In genomic region chr11:118161240-118161639, GRCm38 (mm10) we compare ENCODE assay signal across 14 mouse cellular contexts. TPM values are rescaled to one million over a fixed set of nuclear protein-coding genes. Genes with fewer than 3 reads are reported as not detected.
DNase-seq lines count a peak whose midpoint lies in the region; ATAC-seq and TF ChIP-seq lines count a peak whose summit lies in the region.
"Had no signal": no experiment of that assay in that cellular context is flagged by ENCODE, and none has a peak within 500 bp of the region (broad histone marks: within the 10 kb centered on the region; RNA-seq: fewer than 3 reads in every experiment).

No protein-coding gene starts in this region.

- no peak for TF ChIP-seq CTCF in heart, postnatal 0 days (IDR thresholded peaks at IDR 0.05; ENCODE audit: low read depth)

- H3K36me3 ChIP-seq in heart, postnatal 0 days (replicated peaks; ENCODE audit: control insufficient read depth, insufficient read depth, low read length), result peaks cover 29% of the 10 kb centered on the region
- H3K36me3 ChIP-seq in limb, embryonic 12.5 days, result peaks cover 41% of the 10 kb centered on the region
- H3K36me3 ChIP-seq in limb, embryonic 10.5 days, result peaks cover 35% of the 10 kb centered on the region
- peaks cover 17% of the 10 kb centered on the region for H3K36me3 ChIP-seq in embryonic facial prominence, embryonic 15.5 days

- H3K4me3 ChIP-seq in heart, postnatal 0 days (ENCODE audit: low read depth, low read length), result no peak overlapping the region
- no peak overlapping the region for H3K4me3 ChIP-seq in limb, embryonic 12.5 days (replicated peaks)
- no peak overlapping the region for H3K4me3 ChIP-seq in limb, embryonic 10.5 days
- H3K4me3 ChIP-seq in embryonic facial prominence, embryonic 15.5 days (replicated peaks), result no peak overlapping the region
- H3K4me3 ChIP-seq: myocyte had no signal

- peak; percentile 48 for DNase-seq in adrenal gland, postnatal 14 days
- no peak for DNase-seq in adrenal gland, postnatal 25 days
- DNase-seq in heart, postnatal 0 days (ENCODE audit: low spot score), result no peak
- no peak for DNase-seq in heart, adult 11 months
- DNase-seq in limb, embryonic 10.5 days (ENCODE audit: low spot score), result no peak
- DNase-seq in cerebellum, postnatal 14 days, result no peak
- DNase-seq: kidney, adult 2 months; layer of hippocampus, postnatal 36 days; right cerebral cortex, postnatal 4 days; thymus, postnatal 25 days had no signal

- H3K9ac ChIP-seq in heart, postnatal 0 days (replicated peaks; ENCODE audit: low read depth, low read length), result peak overlapping the region; percentile 36; the same call in 1 of the 2 replicates
- no peak overlapping the region for H3K9ac ChIP-seq in limb, embryonic 12.5 days (replicated peaks)
- no peak overlapping the region for H3K9ac ChIP-seq in embryonic facial prominence, embryonic 15.5 days

- no peak overlapping the region for H3K4me2 ChIP-seq in heart, postnatal 0 days (ENCODE audit: low read depth, low read length)
- H3K4me2 ChIP-seq in limb, embryonic 12.5 days, result no peak overlapping the region
- H3K4me2 ChIP-seq in embryonic facial prominence, embryonic 15.5 days (replicated peaks), result no peak overlapping the region

- peaks cover 16% of the 10 kb centered on the region; the same call in 1 of the 2 replicates for H3K4me1 ChIP-seq in heart, postnatal 0 days (ENCODE audit: control insufficient read depth, insufficient read depth)
- H3K4me1 ChIP-seq in limb, embryonic 12.5 days (replicated peaks), result peaks cover 7% of the 10 kb centered on the region
- H3K4me1 ChIP-seq in limb, embryonic 10.5 days, result peaks cover 26% of the 10 kb centered on the region
- H3K4me1 ChIP-seq in embryonic facial prominence, embryonic 15.5 days, result peaks cover 43% of the 10 kb centered on the region

- no peaks in the 10 kb centered on the region for H3K9me3 ChIP-seq in heart, postnatal 0 days (replicated peaks; ENCODE audit: control insufficient read depth, low read length)
- peaks cover under 1% of the 10 kb centered on the region for H3K9me3 ChIP-seq in limb, embryonic 12.5 days
- H3K9me3 ChIP-seq in limb, embryonic 10.5 days (replicated peaks), result no peaks in the 10 kb centered on the region
- H3K9me3 ChIP-seq in embryonic facial prominence, embryonic 15.5 days (replicated peaks), result no peaks in the 10 kb centered on the region

- TF ChIP-seq EP300 in heart, postnatal 0 days (IDR thresholded peaks at IDR 0.05; ENCODE audit: low read depth), result no peak

- ATAC-seq in heart, postnatal 0 days (ENCODE audit: insufficient read depth, low read depth), result peak; percentile 59
- no peak for ATAC-seq in limb, embryonic 12.5 days (ENCODE audit: insufficient number of reproducible peaks, insufficient read depth, low FRiP score, low TSS enrichment, low read depth)
- ATAC-seq in embryonic facial prominence, embryonic 15.5 days (ENCODE audit: insufficient number of reproducible peaks, low FRiP score, low TSS enrichment, low read depth), result no peak

- H3K27ac ChIP-seq in heart, postnatal 0 days (ENCODE audit: low read depth), result peak overlapping the region; percentile 86
- H3K27ac ChIP-seq in limb, embryonic 12.5 days, result 0 out of 2 replicates have a peak overlapping the region, but pooled peaks have one; percentile 23
- no peak overlapping the region for H3K27ac ChIP-seq in limb, embryonic 10.5 days
- 0 out of 2 replicates have a peak overlapping the region, but pooled peaks have one; percentile 28 for H3K27ac ChIP-seq in embryonic facial prominence, embryonic 15.5 days (replicated peaks)

- no peaks in the 10 kb centered on the region for H3K27me3 ChIP-seq in heart, postnatal 0 days (ENCODE audit: control insufficient read depth, insufficient read depth, low read length)
- H3K27me3 ChIP-seq in limb, embryonic 12.5 days, result no peaks in the 10 kb centered on the region
- no peaks in the 10 kb centered on the region for H3K27me3 ChIP-seq in limb, embryonic 10.5 days (ENCODE audit: low read depth, poor library complexity, severe bottlenecking)
- no peaks in the 10 kb centered on the region for H3K27me3 ChIP-seq in embryonic facial prominence, embryonic 15.5 days

- WGBS in heart, postnatal 0 days, result 56% methylated on average over 6 of the region's 6 CpGs
- WGBS in limb, embryonic 12.5 days, result 81% methylated on average over 6 of the region's 6 CpGs
- 81% methylated on average over 6 of the region's 6 CpGs for WGBS in limb, embryonic 10.5 days
- WGBS in embryonic facial prominence, embryonic 15.5 days, result 76% methylated on average over 6 of the region's 6 CpGs

RNA-seq across cellular contexts. Expression of gene Dnah17, which starts 30.8 kb away (rescaled TPM):
- total RNA-seq in adrenal gland, postnatal 14 days (2021), result 0.08 and 0.15 TPM in 2 replicates
- total RNA-seq in adrenal gland, postnatal 25 days (2021), result 0.03 TPM in 1 of 2 replicates, not detected in the other
- 0.31 TPM in 1 of 2 replicates, not detected in the other for total RNA-seq in heart, postnatal 0 days (2014; rRNA removed; ENCODE audit: low replicate concordance)
- polyA plus RNA-seq in heart, postnatal 0 days (2015; fragmentation: Nextera tagmentation; extraction: Ambion mirVana), result 0.01 and 0.04 TPM in 2 replicates
- 0.24 and 0.25 TPM in 2 replicates for polyA plus RNA-seq in limb, embryonic 12.5 days (2016; fragmentation: Nextera tagmentation; extraction: Ambion mirVana)
- 0.23 and 0.24 TPM in 2 replicates for polyA plus RNA-seq in limb, embryonic 10.5 days (2016; fragmentation: Nextera tagmentation; extraction: Ambion mirVana)
- polyA plus RNA-seq in embryonic facial prominence, embryonic 15.5 days (2015; fragmentation: Nextera tagmentation; extraction: Ambion mirVana), result 0.17 and 0.21 TPM in 2 replicates
- total RNA-seq: common myeloid progenitor, adult 5-6 weeks had no signal
